Mouse (Mus musculus) lung, adult 2 months (tissue): Measurements from ENCODE around the gene Skp1a.

Experiments
- CTCF ChIP-seq: fragments of 200-500 bp; IDR thresholded peaks from 2 replicates; pipeline ENCODE4 v1.5.1; 2011; ENCODE audit warnings: mild to moderate bottlenecking, low read length, control low read depth; ENCODE audit not compliant: insufficient read depth
- POLR2A ChIP-seq: fragments of 200-500 bp; IDR thresholded peaks from 2 replicates; pipeline ENCODE4 v1.6.1; 2011; ENCODE audit warnings: low read depth, mild to moderate bottlenecking, control low read depth, low read length, borderline replicate concordance; ENCODE audit errors: extremely low read depth

DNA sequence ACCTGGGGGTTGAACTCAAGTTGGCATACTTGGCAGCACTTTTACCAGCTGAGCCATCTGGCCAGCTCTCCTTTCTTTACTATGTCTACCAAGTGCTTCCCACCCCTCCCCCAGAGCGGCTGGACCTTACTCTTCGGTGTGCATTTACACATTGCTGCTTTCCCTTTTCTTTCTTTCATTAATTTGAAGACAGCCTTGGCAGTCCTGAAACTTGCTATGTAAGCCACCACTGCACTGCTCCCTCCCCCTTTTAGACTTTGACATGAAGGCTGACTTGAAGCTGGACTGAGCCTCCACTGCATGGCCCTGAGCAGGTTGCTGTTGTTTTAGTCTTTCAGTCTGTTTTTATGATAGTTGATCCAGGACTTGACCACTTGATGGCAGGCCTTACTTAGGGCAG, 17.7 kb downstream of the Skp1a start:
- TF ChIP-seq POLR2A (no peak), CTCF (no peak)
